Mouse (Mus musculus) liver, embryonic 13.5 days (tissue): ENCODE results near the gene Gipc1. TPM values are rescaled to one million over a fixed set of nuclear protein-coding genes. Genes with fewer than 3 reads are reported as not detected.
A peak's percentile ranks its signal among the peaks of the same experiment; 100 is the strongest.

ENCODE experiments used
- ATAC-seq: fragments of 200-750 bp; cut with Nextera tagmentation; 2 replicates; pipeline ENCODE4 v1.8.0; 2017; ENCODE audit warnings: low read depth, mild to moderate bottlenecking, moderate number of reproducible peaks, moderate library complexity
- DNase-seq: peaks from one replicate; pipeline ENCODE4 v3.0.0; 2022
- H3K27ac ChIP-seq: fragments of 300-500 bp; sonication (generic); 2 replicates; pipeline ENCODE4 v1.5.1; 2015; ENCODE audit warnings: moderate library complexity, mild to moderate bottlenecking, inconsistent platforms
- H3K27me3 ChIP-seq: fragments of 300-500 bp; sonication (generic); 2 replicates; pipeline ENCODE4 v1.6.1; 2015; ENCODE audit warnings: mild to moderate bottlenecking, inconsistent platforms
- H3K36me3 ChIP-seq: fragments of 300-500 bp; sonication (generic); 2 replicates; pipeline ENCODE4 v1.6.1; 2015; ENCODE audit warnings: mild to moderate bottlenecking, inconsistent platforms
- H3K4me1 ChIP-seq: fragments of 300-500 bp; sonication (generic); replicated peaks from 2 replicates; pipeline ENCODE4 v1.6.1; 2015; ENCODE audit warnings: inconsistent platforms
- H3K4me2 ChIP-seq: fragments of 300-500 bp; sonication (generic); 2 replicates; pipeline ENCODE4 v1.6.1; 2015; ENCODE audit warnings: inconsistent platforms, mild to moderate bottlenecking, moderate library complexity
- H3K4me3 ChIP-seq: fragments of 300-500 bp; sonication (generic); replicated peaks from 2 replicates; pipeline ENCODE4 v1.5.1; 2015; ENCODE audit warnings: mild to moderate bottlenecking, inconsistent platforms
- H3K9ac ChIP-seq: fragments of 300-500 bp; sonication (generic); 2 replicates; pipeline ENCODE4 v1.6.1; 2015; ENCODE audit warnings: mild to moderate bottlenecking, inconsistent platforms
- H3K9me3 ChIP-seq: fragments of 300-500 bp; sonication (generic); replicated peaks from 2 replicates; pipeline ENCODE4 v1.6.1; 2016; ENCODE audit warnings: inconsistent platforms
- WGBS: fragments of 180-500 bp; shearing (Covaris S2); methylation state at CpG from one replicate; pipeline ENCODE4 v1.1.7; 2015; ENCODE audit not compliant: insufficient replicate concordance; 5-methylcytosine and 5-hydroxymethylcytosine counted together
- polyA plus RNA-seq: library from polyadenylated mRNA; unstranded; fragments of >200 nt; fragmentation: Nextera tagmentation; extraction: Ambion mirVana; gene quantifications from 2 replicates; pipeline ENCODE4 v1.2.1, GENCODE M21; 2015

Gipc1 gene
- polyA plus RNA-seq, 1 experiment from 2014 or later: 61.3 TPM

- Histone ChIP-seq H3K9ac (no peak within 1 kb of the TSS; the same call in 1 of the 2 replicates), H3K27ac (no peak within 1 kb of the TSS; the same call in 1 of the 2 replicates), H3K4me1 (peaks cover 51% of the 10 kb centered on the region), H3K4me3 (no peak within 1 kb of the TSS), H3K4me2 (no peak within 1 kb of the TSS), H3K9me3 (no peaks in the 10 kb centered on the region), H3K27me3 (peaks cover 16% of the 10 kb centered on the region; the same call in 1 of the 2 replicates), H3K36me3 (peaks cover 16% of the 10 kb centered on the region)
- ATAC-seq: no peak
- WGBS: 35% methylated on average over 14 of the region's 14 CpGs
- DNase-seq: no peak
Measured at GRCm38 (mm10) chr8:83665969-83666865, 13.7 kb downstream of the Gipc1 start, which contains the start of gene Ptger1. TSS of gene Ptger1 (plus strand) at chr8:83666678.

DNA sequence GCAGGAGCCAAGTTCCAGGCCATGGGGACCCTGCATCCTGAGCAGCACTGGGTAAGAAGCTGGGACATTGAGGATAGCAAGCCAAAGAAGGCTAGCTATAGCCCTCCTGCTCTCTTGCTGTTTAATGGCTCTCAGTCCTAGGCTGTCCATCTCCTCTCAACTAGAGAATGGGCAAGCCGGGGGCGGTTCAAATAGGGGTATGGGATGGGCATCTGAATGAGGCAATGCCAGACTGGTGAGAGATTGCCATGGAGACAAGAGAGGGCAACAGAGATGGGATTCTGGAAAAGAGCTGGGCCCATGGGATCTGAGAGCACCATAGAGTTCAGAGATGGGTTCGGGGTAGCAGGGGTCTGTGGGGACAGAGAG lies 14.4 kb downstream of the Gipc1 start:
- WGBS: 75% methylated on average over 3 of the region's 3 CpGs
- no peak overlapping the region; the same call in 1 of the 2 replicates for H3K9ac ChIP-seq
- no peak overlapping the region for H3K4me2 ChIP-seq
- no peak for ATAC-seq
- no peak for DNase-seq
- H3K4me3 ChIP-seq: no peak overlapping the region
- no peaks in the 10 kb centered on the region for H3K9me3 ChIP-seq
- H3K4me1 ChIP-seq: peaks cover 46% of the 10 kb centered on the region
- H3K27ac ChIP-seq: no peak overlapping the region
- H3K36me3 ChIP-seq: peaks cover 23% of the 10 kb centered on the region
- peaks cover 16% of the 10 kb centered on the region; the same call in 1 of the 2 replicates for H3K27me3 ChIP-seq

DNA sequence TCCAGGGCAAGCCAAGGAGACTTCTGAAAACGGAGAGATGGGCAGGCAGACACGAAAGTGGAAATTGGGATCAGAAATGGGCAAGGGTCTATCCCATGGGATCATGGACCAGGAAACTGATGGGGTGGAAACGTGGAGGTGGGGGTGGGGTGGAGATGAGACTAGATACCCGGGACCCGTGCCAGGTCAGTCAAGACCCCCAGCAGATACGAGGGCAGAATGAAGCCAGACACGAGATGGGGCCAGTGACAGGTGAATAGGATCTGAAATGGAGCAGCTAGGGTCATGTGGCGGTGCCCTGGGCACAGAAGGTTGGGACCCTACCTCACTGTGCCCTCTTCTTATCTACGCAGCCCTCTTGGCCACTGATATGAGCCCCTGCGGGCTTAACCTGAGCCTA lies 15.0 kb downstream of the Gipc1 start:
- WGBS: 72% methylated on average over 10 of the region's 10 CpGs
- Histone ChIP-seq H3K4me3 (no peak overlapping the region), H3K4me1 (peaks cover 39% of the 10 kb centered on the region), H3K36me3 (peaks cover 28% of the 10 kb centered on the region), H3K27ac (no peak overlapping the region), H3K9me3 (no peaks in the 10 kb centered on the region), H3K4me2 (no peak overlapping the region), H3K9ac (no peak overlapping the region), H3K27me3 (peaks cover 16% of the 10 kb centered on the region; the same call in 1 of the 2 replicates)
- DNase-seq: no peak
- ATAC-seq: no peak

GRCm38 (mm10) chr8:83668010-83668916 lies 15.8 kb downstream of the Gipc1 start:
- WGBS: 47% methylated on average over 80 of the region's 80 CpGs
- Histone ChIP-seq H3K9me3 (no peaks in the 10 kb centered on the region), H3K4me3 (peak overlapping the region; percentile 35), H3K4me1 (peaks cover 33% of the 10 kb centered on the region), H3K9ac (peak overlapping the region; percentile 36; the same call in 1 of the 2 replicates), H3K36me3 (peaks cover 30% of the 10 kb centered on the region), H3K27me3 (peaks cover 16% of the 10 kb centered on the region; the same call in 1 of the 2 replicates), H3K27ac (no peak overlapping the region), H3K4me2 (peak overlapping the region; percentile 63)
- peak; percentile 36 for DNase-seq
- peak; percentile 20; the same call in 1 of the 2 replicates for ATAC-seq

GRCm38 (mm10) chr8:83669013-83669412 lies 16.5 kb downstream of the Gipc1 start:
- 79% methylated on average over 16 of the region's 16 CpGs for WGBS
- Histone ChIP-seq H3K9me3 (no peaks in the 10 kb centered on the region), H3K4me2 (peak overlapping the region; percentile 63), H3K27ac (no peak overlapping the region), H3K4me3 (no peak overlapping the region), H3K27me3 (peaks cover 16% of the 10 kb centered on the region; the same call in 1 of the 2 replicates), H3K4me1 (peaks cover 28% of the 10 kb centered on the region), H3K36me3 (peaks cover 34% of the 10 kb centered on the region), H3K9ac (no peak overlapping the region)
- no peak; the same call in 1 of the 2 replicates for ATAC-seq
- DNase-seq: no peak

GRCm38 (mm10) chr8:83672936-83673335 lies 20.5 kb downstream of the Gipc1 start:
- no peaks in the 10 kb centered on the region for H3K9me3 ChIP-seq
- H3K9ac ChIP-seq: no peak overlapping the region
- no peak overlapping the region for H3K4me3 ChIP-seq
- ATAC-seq (peak; percentile 8; the same call in 1 of the 2 replicates), DNase-seq (no peak)
- H3K4me2 ChIP-seq: no peak overlapping the region
- H3K4me1 ChIP-seq: peaks cover 12% of the 10 kb centered on the region
- H3K36me3 ChIP-seq: peaks cover 46% of the 10 kb centered on the region
- peaks cover 4% of the 10 kb centered on the region; the same call in 1 of the 2 replicates for H3K27me3 ChIP-seq
- 62% methylated on average over 5 of the region's 5 CpGs for WGBS
- H3K27ac ChIP-seq: no peak overlapping the region

DNA sequence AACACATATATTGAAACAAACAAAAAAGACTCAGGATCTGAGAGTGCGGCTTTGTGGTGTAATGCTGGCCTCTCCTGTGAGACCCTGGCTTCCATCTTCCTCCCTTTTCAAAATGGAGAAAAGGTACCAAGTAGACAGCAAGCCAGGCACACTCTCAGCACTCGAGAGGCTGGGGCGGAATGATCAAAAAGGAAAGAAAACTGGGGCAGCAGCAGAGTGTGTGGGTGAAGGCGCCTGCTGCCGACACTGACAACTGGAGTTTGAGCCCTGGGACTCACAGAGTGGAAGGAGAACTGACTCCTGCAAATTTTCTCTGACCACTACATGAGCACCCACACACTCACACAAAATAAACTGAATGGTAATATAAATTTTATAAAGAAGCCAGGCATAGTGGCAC lies 22.0 kb downstream of the Gipc1 start:
- Histone ChIP-seq H3K4me2 (no peak overlapping the region), H3K27me3 (no peaks in the 10 kb centered on the region), H3K4me1 (no peaks in the 10 kb centered on the region), H3K36me3 (peaks cover 61% of the 10 kb centered on the region), H3K9ac (no peak overlapping the region), H3K27ac (no peak overlapping the region), H3K9me3 (no peaks in the 10 kb centered on the region), H3K4me3 (no peak overlapping the region)
- 81% methylated on average over 5 of the region's 5 CpGs for WGBS
- DNase-seq (no peak), ATAC-seq (no peak)

- Histone ChIP-seq H3K4me3 (no peak overlapping the region), H3K27ac (no peak overlapping the region), H3K4me2 (no peak overlapping the region), H3K36me3 (peaks cover 71% of the 10 kb centered on the region), H3K9ac (no peak overlapping the region), H3K9me3 (no peaks in the 10 kb centered on the region), H3K4me1 (peaks cover 22% of the 10 kb centered on the region), H3K27me3 (no peaks in the 10 kb centered on the region)
- no peak for ATAC-seq
- WGBS: 83% methylated on average over 12 of the region's 12 CpGs
- DNase-seq: no peak
Measured at GRCm38 (mm10) chr8:83679866-83680265, 27.4 kb downstream of the Gipc1 start.

GRCm38 (mm10) chr8:83680603-83681002 lies 28.1 kb downstream of the Gipc1 start:
- DNase-seq (no peak), ATAC-seq (no peak)
- Histone ChIP-seq H3K4me1 (peaks cover 22% of the 10 kb centered on the region), H3K4me3 (no peak overlapping the region), H3K36me3 (peaks cover 78% of the 10 kb centered on the region), H3K4me2 (no peak overlapping the region), H3K9me3 (no peaks in the 10 kb centered on the region), H3K27me3 (no peaks in the 10 kb centered on the region), H3K9ac (no peak overlapping the region), H3K27ac (peak overlapping the region; percentile 34; the same call in 1 of the 2 replicates)
- WGBS: 76% methylated on average over 5 of the region's 5 CpGs

GRCm38 (mm10) chr8:83681099-83681498 lies 28.6 kb downstream of the Gipc1 start:
- Histone ChIP-seq H3K36me3 (peaks cover 83% of the 10 kb centered on the region), H3K4me1 (peaks cover 22% of the 10 kb centered on the region), H3K4me3 (no peak overlapping the region), H3K27ac (peak overlapping the region; percentile 34), H3K9ac (no peak overlapping the region), H3K4me2 (no peak overlapping the region), H3K9me3 (no peaks in the 10 kb centered on the region), H3K27me3 (no peaks in the 10 kb centered on the region)
- peak; percentile 39 for ATAC-seq
- 63% methylated on average over 6 of the region's 6 CpGs for WGBS
- DNase-seq: no peak

DNA sequence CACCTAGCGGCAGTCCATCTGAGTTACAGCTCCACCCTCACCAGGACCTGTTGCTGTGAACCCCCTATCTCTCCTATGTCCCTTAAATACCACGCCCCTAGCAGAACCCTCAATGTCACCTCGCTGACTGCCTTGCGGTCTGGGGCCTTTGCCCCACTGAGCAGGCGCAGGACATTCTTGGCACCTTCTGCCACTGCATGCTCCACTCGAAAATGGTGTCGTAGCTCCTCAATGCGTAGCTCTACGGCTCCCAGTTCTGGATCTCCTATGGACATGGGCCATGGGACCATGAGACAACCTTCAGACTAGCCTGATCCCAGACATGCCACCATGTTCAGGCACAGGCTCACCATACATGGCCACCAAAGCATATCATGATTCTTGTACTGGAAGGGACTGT lies 32.0 kb downstream of the Gipc1 start:
- ATAC-seq: no peak

More for the DNA sequence above, 32.0 kb downstream of the Gipc1 start:
- H3K9ac ChIP-seq: no peak overlapping the region
- H3K9me3 ChIP-seq: no peaks in the 10 kb centered on the region
- 80% methylated on average over 9 of the region's 9 CpGs for WGBS
- DNase-seq: no peak
- peaks cover 22% of the 10 kb centered on the region for H3K4me1 ChIP-seq
- H3K4me3 ChIP-seq: no peak overlapping the region
- H3K4me2 ChIP-seq: no peak overlapping the region
- no peak overlapping the region for H3K27ac ChIP-seq
- H3K36me3 ChIP-seq: peaks cover 63% of the 10 kb centered on the region
- H3K27me3 ChIP-seq: no peaks in the 10 kb centered on the region
